Mouse (Mus musculus) megakaryocyte, embryonic 14.5 days (primary cell): ENCODE results near the gene Wdr54.

Experiments
- FLI1 ChIP-seq: IDR thresholded peaks from 2 replicates; pipeline ENCODE4 v1.6.1; 2012; ENCODE audit warnings: low read length, inconsistent platforms, mixed read lengths
- GATA1 ChIP-seq: IDR thresholded peaks from 3 replicates; pipeline ENCODE4 v1.6.1; 2012; ENCODE audit warnings: mixed read lengths, low read length, inconsistent platforms, borderline replicate concordance

- TF ChIP-seq GATA1 (no peak), FLI1 (no peak)
Measured at GRCm38 (mm10) chr6:83184858-83185435, 28.8 kb upstream of the Wdr54 start.
